Mouse (Mus musculus) hindbrain, embryonic 16.5 days (tissue): ENCODE data around the gene Ifitm5. TPM values are rescaled to one million over a fixed set of nuclear protein-coding genes. Genes with fewer than 3 reads are reported as not detected.

Experiments used
- ATAC-seq: fragments of 200-750 bp; cut with Nextera tagmentation; 2 replicates; pipeline ENCODE4 v1.8.0; 2017; ENCODE audit warnings: moderate TSS enrichment, moderate library complexity
- H3K27ac ChIP-seq: fragments of 300-500 bp; sonication (generic); 2 replicates; pipeline ENCODE4 v1.5.1; 2014; ENCODE audit warnings: low read depth, mild to moderate bottlenecking, control low read depth, low read length, moderate library complexity
- H3K27me3 ChIP-seq: fragments of 300-500 bp; sonication (generic); replicated peaks from 2 replicates; pipeline ENCODE4 v1.6.1; 2014; ENCODE audit warnings: low read length; ENCODE audit not compliant: control insufficient read depth, insufficient read depth
- H3K36me3 ChIP-seq: fragments of 300-500 bp; sonication (generic); 2 replicates; pipeline ENCODE4 v1.6.1; 2014; ENCODE audit warnings: mild to moderate bottlenecking, low read length, moderate library complexity, mixed read lengths; ENCODE audit not compliant: control insufficient read depth, insufficient read depth
- H3K4me1 ChIP-seq: fragments of 300-500 bp; sonication (generic); 2 replicates; pipeline ENCODE4 v1.6.1; 2014; ENCODE audit warnings: low read depth, low read length; ENCODE audit not compliant: control insufficient read depth, insufficient read depth
- H3K4me2 ChIP-seq: fragments of 300-500 bp; sonication (generic); 2 replicates; pipeline ENCODE4 v1.6.1; 2014; ENCODE audit warnings: mild to moderate bottlenecking, low read length, control low read depth, moderate library complexity
- H3K4me3 ChIP-seq: fragments of 300-500 bp; sonication (generic); 2 replicates; pipeline ENCODE4 v1.5.1; 2014; ENCODE audit warnings: mild to moderate bottlenecking, low read length, control low read depth, moderate library complexity
- H3K9ac ChIP-seq: fragments of 300-500 bp; sonication (generic); 2 replicates; pipeline ENCODE4 v1.6.1; 2014; ENCODE audit warnings: low read depth, mild to moderate bottlenecking, control low read depth, low read length, moderate library complexity
- H3K9me3 ChIP-seq: fragments of 300-500 bp; sonication (generic); 2 replicates; pipeline ENCODE4 v1.6.1; 2014; ENCODE audit warnings: mild to moderate bottlenecking, low read length, moderate library complexity; ENCODE audit not compliant: control insufficient read depth
- WGBS: fragments of 180-500 bp; shearing (Covaris S2); extraction: QIAGEN DNeasy Blood & Tissue Kit; methylation state at CpG from one replicate; pipeline ENCODE4 v1.1.7; 2014; 5-methylcytosine and 5-hydroxymethylcytosine counted together
- polyA plus RNA-seq: library from polyadenylated mRNA; unstranded; fragments of >200 nt; fragmentation: Nextera tagmentation; extraction: Ambion mirVana; gene quantifications from 2 replicates; pipeline ENCODE4 v1.2.1, GENCODE M21; 2015

The Ifitm5 gene
- polyA plus RNA-seq, result 0.49 and 1.7 TPM in 2 replicates

- WGBS, result 71% methylated on average over 16 of the region's 16 CpGs
- H3K36me3 ChIP-seq, result no peaks in the 10 kb centered on the region
- no peaks in the 10 kb centered on the region for H3K4me1 ChIP-seq
- H3K9me3 ChIP-seq, result no peaks in the 10 kb centered on the region
- H3K4me2 ChIP-seq, result no peak within 1 kb of the TSS
- H3K27me3 ChIP-seq, result no peaks in the 10 kb centered on the region
- no peak within 1 kb of the TSS for H3K9ac ChIP-seq
- H3K27ac ChIP-seq, result no peak within 1 kb of the TSS
- no peak within 1 kb of the TSS for H3K4me3 ChIP-seq
- ATAC-seq, result no peak
Measured at GRCm38 (mm10) chr7:140949824-140950530, at the start of gene Ifitm5. Gene Ifitm5 (minus strand): TSS chr7:140950291.

- no peak overlapping the region for H3K9ac ChIP-seq
- H3K9me3 ChIP-seq, result no peaks in the 10 kb centered on the region
- no peak overlapping the region for H3K27ac ChIP-seq
- no peak for ATAC-seq
- H3K4me1 ChIP-seq, result no peaks in the 10 kb centered on the region
- H3K4me3 ChIP-seq, result no peak overlapping the region
- 89% methylated on average over 11 of the region's 11 CpGs for whole genome bisulfite sequencing
- H3K4me2 ChIP-seq, result no peak overlapping the region
- no peaks in the 10 kb centered on the region for H3K27me3 ChIP-seq
- no peaks in the 10 kb centered on the region for H3K36me3 ChIP-seq
Measured at GRCm38 (mm10) chr7:140998853-140999700, 49.0 kb upstream of the Ifitm5 start.

- Histone ChIP-seq H3K4me3 (no peak overlapping the region), H3K27ac (no peak overlapping the region), H3K4me2 (no peak overlapping the region), H3K9ac (no peak overlapping the region), H3K9me3 (no peaks in the 10 kb centered on the region), H3K36me3 (no peaks in the 10 kb centered on the region), H3K4me1 (no peaks in the 10 kb centered on the region), H3K27me3 (no peaks in the 10 kb centered on the region)
- ATAC-seq, result no peak
- WGBS, result 72% methylated on average over 1 of the region's 1 CpGs
Measured at GRCm38 (mm10) chr7:140997817-140998216, 47.7 kb upstream of the Ifitm5 start.

- Histone ChIP-seq H3K36me3 (no peaks in the 10 kb centered on the region), H3K9me3 (no peaks in the 10 kb centered on the region), H3K4me3 (no peak overlapping the region), H3K27me3 (no peaks in the 10 kb centered on the region), H3K4me1 (no peaks in the 10 kb centered on the region), H3K4me2 (no peak overlapping the region), H3K27ac (no peak overlapping the region), H3K9ac (no peak overlapping the region)
- no peak for ATAC-seq
- WGBS, result 85% methylated on average over 14 of the region's 14 CpGs
Measured at GRCm38 (mm10) chr7:140991117-140991689, 41.1 kb upstream of the Ifitm5 start.

GRCm38 (mm10) chr7:140990622-140991021 lies 40.5 kb upstream of the Ifitm5 start:
- Histone ChIP-seq H3K9ac (no peak overlapping the region), H3K9me3 (no peaks in the 10 kb centered on the region), H3K36me3 (no peaks in the 10 kb centered on the region), H3K4me3 (no peak overlapping the region), H3K27ac (no peak overlapping the region), H3K4me2 (no peak overlapping the region), H3K4me1 (no peaks in the 10 kb centered on the region), H3K27me3 (no peaks in the 10 kb centered on the region)
- no peak for ATAC-seq
- 75% methylated on average over 5 of the region's 5 CpGs for WGBS

GRCm38 (mm10) chr7:140990185-140990584 lies 40.1 kb upstream of the Ifitm5 start:
- WGBS, result 80% methylated on average over 6 of the region's 6 CpGs
- H3K4me2 ChIP-seq, result no peak overlapping the region
- no peaks in the 10 kb centered on the region for H3K4me1 ChIP-seq
- H3K27me3 ChIP-seq, result no peaks in the 10 kb centered on the region
- H3K36me3 ChIP-seq, result no peaks in the 10 kb centered on the region
- no peak for ATAC-seq
- H3K9me3 ChIP-seq, result no peaks in the 10 kb centered on the region
- H3K4me3 ChIP-seq, result no peak overlapping the region
- no peak overlapping the region for H3K9ac ChIP-seq
- H3K27ac ChIP-seq, result no peak overlapping the region

- Histone ChIP-seq H3K36me3 (no peaks in the 10 kb centered on the region), H3K27ac (no peak overlapping the region), H3K4me2 (no peak overlapping the region), H3K9me3 (no peaks in the 10 kb centered on the region), H3K4me1 (no peaks in the 10 kb centered on the region), H3K9ac (no peak overlapping the region), H3K27me3 (no peaks in the 10 kb centered on the region), H3K4me3 (no peak overlapping the region)
- no peak for ATAC-seq
- 75% methylated on average over 4 of the region's 4 CpGs for WGBS
Measured at GRCm38 (mm10) chr7:140989022-140989421, 38.9 kb upstream of the Ifitm5 start.

- Histone ChIP-seq H3K4me3 (no peak overlapping the region), H3K9me3 (no peaks in the 10 kb centered on the region), H3K4me1 (no peaks in the 10 kb centered on the region), H3K27ac (no peak overlapping the region), H3K36me3 (no peaks in the 10 kb centered on the region), H3K4me2 (no peak overlapping the region), H3K27me3 (no peaks in the 10 kb centered on the region), H3K9ac (no peak overlapping the region)
- no peak for ATAC-seq
- 87% methylated on average over 17 of the region's 17 CpGs for WGBS
Measured at GRCm38 (mm10) chr7:140987182-140988138, 37.4 kb upstream of the Ifitm5 start.
